Mouse (Mus musculus): Measurements from ENCODE around the gene Nfib. TPM values are rescaled to one million over a fixed set of nuclear protein-coding genes. Genes with fewer than 3 reads are reported as not detected.

Gene Nfib
- total and polyA plus RNA-seq, 3 experiments = 32.1 to 121 (median 118) TPM

DNA sequence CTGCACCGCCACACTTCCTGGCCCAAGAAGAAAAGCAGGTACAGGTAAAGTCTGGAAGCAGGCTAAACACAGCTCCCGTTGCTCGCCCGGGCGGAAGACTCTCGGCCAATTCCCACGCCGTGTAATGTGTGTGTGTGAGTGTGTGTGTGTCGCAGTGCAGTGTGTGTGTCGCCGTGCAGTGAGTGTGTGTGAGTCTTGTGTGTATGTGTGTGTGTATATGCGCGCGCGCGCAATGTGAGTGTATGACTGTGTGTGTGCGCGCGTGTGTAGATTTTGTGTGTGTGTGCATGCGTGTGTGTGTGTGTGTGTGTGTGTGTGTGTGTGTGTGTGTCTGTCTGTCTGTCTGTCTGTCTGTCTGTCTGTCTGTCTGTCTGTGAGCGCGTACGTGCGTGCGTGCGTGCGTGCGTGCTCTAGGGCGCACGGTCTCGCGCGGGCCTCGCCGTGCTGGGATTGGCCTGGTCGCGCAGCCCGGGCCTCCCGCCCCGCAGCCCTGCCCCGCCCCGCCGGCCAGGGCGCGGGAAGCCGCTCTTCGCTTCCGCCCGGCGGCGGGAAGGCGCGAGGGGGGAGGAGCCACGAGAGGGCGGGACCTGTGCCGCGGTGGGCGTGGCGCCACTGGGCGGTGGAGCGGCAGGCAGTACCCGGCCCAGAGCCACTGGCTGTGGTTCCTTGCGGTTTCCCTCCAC, 192.7 kb downstream of the Nfib start:
- intact Hi-C loops (cut with DNase I) = no loop called here
- Histone ChIP-seq H3K27me3 (ENCODE audit: control insufficient read depth, insufficient read depth, low read length) (no peaks in the 10 kb centered on the region), H3K4me3 (peak overlapping the region; percentile 57), H3K79me2 (replicated peaks; ENCODE audit: control insufficient read depth, insufficient read depth, low read length) (no peaks in the 10 kb centered on the region), H3K9ac (ENCODE audit: low read depth, low read length) (peak overlapping the region; percentile 75), H3K36me3 (ENCODE audit: control insufficient read depth, insufficient read depth, low read length) (peaks cover 6% of the 10 kb centered on the region; the same call in 1 of the 2 replicates), H3K27ac (peak overlapping the region; percentile 100), H3K4me1 (ENCODE audit: control insufficient read depth, insufficient read depth, low read length) (peaks cover 6% of the 10 kb centered on the region)
- peak; percentile 98 to 100 for DNase-seq
- TF ChIP-seq POLR2A (IDR thresholded peaks at IDR 0.05; ENCODE audit: insufficient read depth, low read depth, low read length) (peak; percentile 69), CTCF (IDR thresholded peaks at IDR 0.05) (peak; percentile 32), EP300 (IDR thresholded peaks at IDR 0.05; ENCODE audit: insufficient read depth, low read depth, low read length) (peak; percentile 77; the same call in 1 of the 2 replicates)
- WGBS = under 1% methylated on average over 63 of the region's 63 CpGs

DNA sequence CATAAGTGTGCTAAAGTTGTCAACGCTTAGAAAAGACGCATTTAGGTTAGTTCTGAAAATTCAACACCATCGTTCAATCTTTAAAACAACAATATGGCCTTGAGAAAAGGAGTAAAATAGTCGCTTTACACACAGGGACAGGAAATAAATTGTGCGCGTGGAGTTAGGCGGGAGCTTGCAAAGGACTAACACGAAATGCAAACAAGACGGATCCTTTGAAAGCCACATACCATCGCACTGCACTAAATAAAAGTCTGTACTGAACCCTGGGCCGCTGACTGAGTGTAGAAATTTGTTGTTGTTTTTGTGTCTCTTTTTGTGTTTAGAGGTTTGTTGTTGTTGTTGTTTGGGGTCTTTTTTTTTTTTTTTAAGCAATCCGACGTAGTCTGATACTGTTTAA, 193.2 kb downstream of the Nfib start:
- no peaks in the 10 kb centered on the region for H3K79me2 ChIP-seq (replicated peaks; ENCODE audit: control insufficient read depth, insufficient read depth, low read length)
- no peak; the same call in 1 of the 2 replicates for TF ChIP-seq POLR2A (IDR thresholded peaks at IDR 0.05; ENCODE audit: insufficient read depth, low read depth, low read length)
- TF ChIP-seq EP300 (IDR thresholded peaks at IDR 0.05; ENCODE audit: insufficient read depth, low read depth, low read length) = no peak
- TF ChIP-seq CTCF (IDR thresholded peaks at IDR 0.05) = no peak
- H3K27ac ChIP-seq = peak overlapping the region; percentile 100
- peak overlapping the region; percentile 57 for H3K4me3 ChIP-seq
- peak in 1 of 2 experiments; percentile 35 for DNase-seq
- peak overlapping the region; percentile 56 for H3K9ac ChIP-seq (ENCODE audit: low read depth, low read length)
- H3K27me3 ChIP-seq (ENCODE audit: control insufficient read depth, insufficient read depth, low read length) = no peaks in the 10 kb centered on the region
- intact Hi-C loops (cut with DNase I) = no loop called here
- H3K36me3 ChIP-seq (ENCODE audit: control insufficient read depth, insufficient read depth, low read length) = peaks cover 6% of the 10 kb centered on the region; the same call in 1 of the 2 replicates
- WGBS = 4% methylated on average over 13 of the region's 13 CpGs
- H3K4me1 ChIP-seq (ENCODE audit: control insufficient read depth, insufficient read depth, low read length) = peaks cover 6% of the 10 kb centered on the region

DNA sequence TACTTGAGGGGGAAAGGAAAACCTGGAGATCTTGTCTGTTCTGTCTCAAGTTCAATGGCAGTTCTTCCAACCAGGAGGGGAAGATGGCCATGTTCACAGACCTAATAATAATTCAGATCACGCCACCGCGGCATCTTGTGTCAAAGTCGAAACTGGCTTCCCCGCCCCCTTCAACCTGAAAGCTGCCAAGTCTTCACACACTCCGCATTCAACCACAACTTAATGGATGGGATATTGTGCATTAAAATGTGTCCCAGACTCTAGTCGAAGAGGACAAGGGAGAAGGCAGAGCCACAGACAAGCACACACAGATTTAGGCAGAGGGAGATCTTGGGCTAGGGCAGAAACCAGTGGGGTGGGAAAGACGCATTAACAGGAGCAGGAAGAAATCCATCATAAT, 194.0 kb downstream of the Nfib start:
- peak; percentile 71 to 76 for DNase-seq

DNA sequence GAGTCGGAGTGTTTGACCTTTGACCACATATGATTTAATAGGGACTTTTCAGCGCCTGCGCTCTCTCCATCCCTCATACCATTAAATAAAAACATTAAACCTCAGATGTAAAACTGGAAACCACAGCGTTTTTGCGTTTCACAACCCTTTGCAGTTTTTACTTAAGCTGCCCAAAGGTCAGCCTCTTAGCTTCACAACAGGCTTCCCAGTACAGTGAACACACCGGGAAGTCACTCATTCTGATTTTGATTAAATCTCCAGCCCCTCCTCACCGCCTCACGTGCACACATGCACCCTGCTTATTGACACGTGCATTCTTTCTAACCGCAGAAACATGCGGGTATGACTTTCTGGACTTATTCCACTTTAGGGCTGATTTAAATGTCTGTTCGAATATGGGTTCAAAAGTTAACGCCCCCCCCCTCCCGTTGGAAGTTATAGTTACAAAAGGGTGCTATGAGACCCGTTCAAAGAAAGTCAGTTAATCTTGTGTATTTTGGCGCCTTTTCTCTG, 194.5 kb downstream of the Nfib start:
- H3K79me2 ChIP-seq (replicated peaks; ENCODE audit: control insufficient read depth, insufficient read depth, low read length) = no peaks in the 10 kb centered on the region
- peaks cover 6% of the 10 kb centered on the region for H3K4me1 ChIP-seq (ENCODE audit: control insufficient read depth, insufficient read depth, low read length)
- H3K27ac ChIP-seq = peak overlapping the region; percentile 100
- H3K36me3 ChIP-seq (ENCODE audit: control insufficient read depth, insufficient read depth, low read length) = peaks cover 6% of the 10 kb centered on the region; the same call in 1 of the 2 replicates
- DNase-seq = peak; percentile 46 to 62
- H3K9ac ChIP-seq (ENCODE audit: low read depth, low read length) = peak overlapping the region; percentile 79
- H3K4me3 ChIP-seq = peak overlapping the region; percentile 57
- 7% methylated on average over 16 of the region's 16 CpGs for WGBS
- intact Hi-C loops (cut with DNase I) = loop anchor here (1.0 kb wide), 1 partner anchor 25 kb away; no protein-coding TSS in a partner anchor
- no peaks in the 10 kb centered on the region for H3K27me3 ChIP-seq (ENCODE audit: control insufficient read depth, insufficient read depth, low read length)
- TF ChIP-seq EP300 (IDR thresholded peaks at IDR 0.05; ENCODE audit: insufficient read depth, low read depth, low read length) (no peak), CTCF (IDR thresholded peaks at IDR 0.05) (no peak), POLR2A (IDR thresholded peaks at IDR 0.05; ENCODE audit: insufficient read depth, low read depth, low read length) (no peak)

More for the DNA sequence above, 194.0 kb downstream of the Nfib start:
- intact Hi-C loops (cut with DNase I) = loop anchor here (1.0 kb wide), 1 partner anchor 25 kb away; no protein-coding TSS in a partner anchor
- H3K79me2 ChIP-seq (replicated peaks; ENCODE audit: control insufficient read depth, insufficient read depth, low read length) = no peaks in the 10 kb centered on the region
- 2% methylated on average over 8 of the region's 8 CpGs for WGBS
- peak overlapping the region; percentile 79 for H3K9ac ChIP-seq (ENCODE audit: low read depth, low read length)
- peaks cover 6% of the 10 kb centered on the region for H3K4me1 ChIP-seq (ENCODE audit: control insufficient read depth, insufficient read depth, low read length)
- 0 out of 2 replicates have a peak, but pooled peaks have one; percentile 10 for TF ChIP-seq EP300 (IDR thresholded peaks at IDR 0.05; ENCODE audit: insufficient read depth, low read depth, low read length)
- no peak for TF ChIP-seq POLR2A (IDR thresholded peaks at IDR 0.05; ENCODE audit: insufficient read depth, low read depth, low read length)
- TF ChIP-seq CTCF (IDR thresholded peaks at IDR 0.05) = no peak
- H3K36me3 ChIP-seq (ENCODE audit: control insufficient read depth, insufficient read depth, low read length) = peaks cover 6% of the 10 kb centered on the region; the same call in 1 of the 2 replicates
- H3K27me3 ChIP-seq (ENCODE audit: control insufficient read depth, insufficient read depth, low read length) = no peaks in the 10 kb centered on the region
- H3K4me3 ChIP-seq = peak overlapping the region; percentile 57
- peak overlapping the region; percentile 100 for H3K27ac ChIP-seq

DNA sequence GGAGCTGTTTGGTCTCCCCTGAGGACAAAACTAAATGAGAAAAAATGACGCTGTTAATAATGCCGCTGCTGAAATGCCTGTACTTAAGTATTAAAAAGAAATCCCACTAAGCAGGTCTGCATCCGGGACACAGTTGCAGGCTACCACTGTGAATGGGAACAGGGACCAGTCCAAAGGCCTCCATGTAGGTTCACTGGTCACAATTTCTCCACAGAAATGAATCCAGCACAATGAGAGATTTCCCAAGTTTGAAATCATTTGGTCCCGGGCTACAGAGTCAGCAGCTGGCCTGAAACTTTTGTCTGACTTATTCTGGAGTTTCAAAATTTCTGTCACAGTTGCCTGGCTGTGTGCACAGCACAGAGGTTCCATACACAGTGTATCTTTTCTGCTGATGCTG, 195.8 kb downstream of the Nfib start:
- H3K4me1 ChIP-seq (ENCODE audit: control insufficient read depth, insufficient read depth, low read length) = peaks cover 6% of the 10 kb centered on the region
- peaks cover 6% of the 10 kb centered on the region; the same call in 1 of the 2 replicates for H3K36me3 ChIP-seq (ENCODE audit: control insufficient read depth, insufficient read depth, low read length)
- H3K4me3 ChIP-seq = peak overlapping the region; percentile 69
- TF ChIP-seq CTCF (IDR thresholded peaks at IDR 0.05) = no peak
- TF ChIP-seq EP300 (IDR thresholded peaks at IDR 0.05; ENCODE audit: insufficient read depth, low read depth, low read length) = no peak
- TF ChIP-seq POLR2A (IDR thresholded peaks at IDR 0.05; ENCODE audit: insufficient read depth, low read depth, low read length) = no peak
- no peaks in the 10 kb centered on the region for H3K79me2 ChIP-seq (replicated peaks; ENCODE audit: control insufficient read depth, insufficient read depth, low read length)
- WGBS = 7% methylated on average over 4 of the region's 4 CpGs
- DNase-seq = peak; percentile 42
- H3K9ac ChIP-seq (ENCODE audit: low read depth, low read length) = peak overlapping the region; percentile 57; the same call in 1 of the 2 replicates
- H3K27me3 ChIP-seq (ENCODE audit: control insufficient read depth, insufficient read depth, low read length) = no peaks in the 10 kb centered on the region
- intact Hi-C loops (cut with DNase I) = loop anchor here (5.0 to 10.0 kb wide), 2 partner anchors 192 to 445 kb away; no protein-coding TSS in a partner anchor
- H3K27ac ChIP-seq = peak overlapping the region; percentile 100

Measured in heart, adult 2 months (tissue).